Mouse (Mus musculus) bone marrow macrophage, adult 2 months (primary cell): ENCODE data around the gene Rbks.

Source experiments
- CTCF ChIP-seq: IDR thresholded peaks from 2 replicates; pipeline ENCODE4 v1.5.1; 2012; ENCODE audit warnings: low read depth, mild to moderate bottlenecking, low read length, moderate library complexity
- POLR2A ChIP-seq: IDR thresholded peaks from 2 replicates; pipeline ENCODE4 v1.6.1; 2012; ENCODE audit warnings: mild to moderate bottlenecking, low read depth, low read length, borderline replicate concordance

GRCm38 (mm10) chr5:31698297-31698726, 885 bp upstream of the Rbks start:
- TF ChIP-seq CTCF: no peak
- TF ChIP-seq POLR2A: no peak
